Mouse (Mus musculus) kidney, embryonic 14.5 days (tissue): ENCODE data around the gene Mrpl27. TPM values are rescaled to one million over a fixed set of nuclear protein-coding genes. Genes with fewer than 3 reads are reported as not detected.
A peak's percentile ranks its signal among the peaks of the same experiment; 100 is the strongest.

Experiments used
- ATAC-seq: fragments of 200-750 bp; cut with Nextera tagmentation; 2 replicates; pipeline ENCODE4 v1.8.0; 2017; ENCODE audit warnings: moderate number of reproducible peaks, mild to moderate bottlenecking, moderate TSS enrichment, moderate library complexity; ENCODE audit not compliant: low FRiP score, low TSS enrichment
- H3K27ac ChIP-seq: fragments of 300-500 bp; sonication (generic); 2 replicates; pipeline ENCODE4 v1.5.1; 2014; ENCODE audit warnings: low read depth, mild to moderate bottlenecking, low read length, moderate library complexity, mixed read lengths
- H3K27me3 ChIP-seq: fragments of 300-500 bp; sonication (generic); 2 replicates; pipeline ENCODE4 v1.6.1; 2014; ENCODE audit warnings: mild to moderate bottlenecking, low read length; ENCODE audit not compliant: control insufficient read depth, insufficient read depth
- H3K36me3 ChIP-seq: fragments of 300-500 bp; sonication (generic); 2 replicates; pipeline ENCODE4 v1.6.1; 2014; ENCODE audit warnings: low read length, mixed read lengths; ENCODE audit not compliant: control insufficient read depth, insufficient read depth
- H3K4me1 ChIP-seq: fragments of 300-500 bp; sonication (generic); 2 replicates; pipeline ENCODE4 v1.6.1; 2014; ENCODE audit warnings: low read length, mixed read lengths; ENCODE audit not compliant: control insufficient read depth, insufficient read depth
- H3K4me2 ChIP-seq: fragments of 300-500 bp; sonication (generic); replicated peaks from 2 replicates; pipeline ENCODE4 v1.6.1; 2014; ENCODE audit warnings: low read depth, mild to moderate bottlenecking, low read length
- H3K4me3 ChIP-seq: fragments of 300-500 bp; sonication (generic); 2 replicates; pipeline ENCODE4 v1.5.1; 2014; ENCODE audit warnings: mild to moderate bottlenecking, low read length
- H3K9ac ChIP-seq: fragments of 300-500 bp; sonication (generic); 2 replicates; pipeline ENCODE4 v1.6.1; 2014; ENCODE audit warnings: low read depth, mild to moderate bottlenecking, low read length, moderate library complexity
- H3K9me3 ChIP-seq: fragments of 300-500 bp; sonication (generic); 2 replicates; pipeline ENCODE4 v1.6.1; 2016; ENCODE audit warnings: low read length; ENCODE audit not compliant: control insufficient read depth
- WGBS: fragments of 180-500 bp; shearing (Covaris S2); extraction: QIAGEN DNeasy Blood & Tissue Kit; methylation state at CpG from one replicate; pipeline ENCODE4 v1.1.7; 2014; 5-methylcytosine and 5-hydroxymethylcytosine counted together
- polyA plus RNA-seq: library from polyadenylated mRNA; unstranded; fragments of >200 nt; fragmentation: Nextera tagmentation; extraction: Ambion mirVana; gene quantifications from 2 replicates; pipeline ENCODE4 v1.2.1, GENCODE M21; 2014

Mrpl27 gene
- polyA plus RNA-seq, 1 experiment from 2014 or later = 154 TPM

DNA sequence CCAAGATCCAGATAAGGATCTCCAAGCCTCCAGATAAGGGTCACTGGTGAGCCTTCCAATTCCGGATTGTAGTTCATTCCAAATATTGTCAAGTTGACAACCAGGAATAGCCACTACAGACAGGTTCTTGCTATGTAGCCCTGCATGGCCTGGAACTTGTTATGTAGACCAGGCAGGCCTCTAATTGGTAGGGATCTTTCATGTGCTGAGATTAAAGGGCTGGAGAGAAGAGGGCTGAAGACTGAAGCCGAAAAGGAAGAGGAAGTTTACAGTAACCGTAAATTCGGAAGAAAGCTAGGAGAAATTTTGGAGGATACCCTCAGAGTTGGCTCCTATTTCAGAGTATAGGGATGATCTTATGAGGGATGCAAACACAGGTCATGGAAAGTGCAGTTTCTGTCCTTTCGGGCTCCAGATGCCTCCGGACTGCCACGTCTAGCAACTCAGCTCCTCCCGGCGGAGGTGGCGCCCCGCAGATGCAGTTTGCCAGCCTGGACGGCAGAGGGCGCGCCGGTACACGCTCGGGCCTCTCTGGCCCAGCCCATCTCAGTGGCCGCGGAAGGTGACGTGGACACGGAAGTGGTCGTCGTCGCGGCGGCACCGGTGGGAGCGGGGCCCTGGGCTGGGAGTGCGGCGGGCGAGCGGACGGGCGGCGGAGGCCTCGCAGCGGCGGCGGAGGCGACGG, 24.2 kb upstream of the Mrpl27 start, which contains the start of gene Lrrc59:
TSS of gene Lrrc59 (plus strand) at position 569 of the 685 bp plus-strand sequence.
- peaks cover 8% of the 10 kb centered on the region for H3K4me1 ChIP-seq
- peaks cover 27% of the 10 kb centered on the region for H3K36me3 ChIP-seq
- peak within 1 kb of the TSS; percentile 73 for H3K4me2 ChIP-seq
- peak; percentile 99 for ATAC-seq
- H3K4me3 ChIP-seq = peak within 1 kb of the TSS; percentile 84
- peak within 1 kb of the TSS; percentile 85 for H3K9ac ChIP-seq
- no peaks in the 10 kb centered on the region for H3K9me3 ChIP-seq
- no peaks in the 10 kb centered on the region for H3K27me3 ChIP-seq
- H3K27ac ChIP-seq = peak within 1 kb of the TSS; percentile 45; the same call in 1 of the 2 replicates
- 6% methylated on average over 41 of the region's 41 CpGs for WGBS

DNA sequence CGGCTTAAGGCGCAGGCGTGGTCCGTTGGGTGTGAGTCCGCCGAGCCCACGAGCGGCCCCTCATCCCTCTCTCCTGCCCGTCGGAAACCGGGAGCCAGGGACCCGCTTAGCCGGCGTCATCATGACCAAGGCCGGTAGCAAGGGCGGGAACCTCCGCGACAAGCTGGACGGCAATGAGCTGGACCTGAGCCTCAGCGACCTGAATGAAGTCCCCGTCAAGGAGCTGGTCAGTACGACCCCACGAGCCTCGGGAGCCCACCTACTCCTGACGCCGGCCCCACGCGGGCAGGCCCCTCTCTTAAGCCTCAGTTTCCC, 23.7 kb upstream of the Mrpl27 start:
- Histone ChIP-seq H3K9ac (peak overlapping the region; percentile 85), H3K4me1 (peaks cover 8% of the 10 kb centered on the region), H3K27ac (peak overlapping the region; percentile 45; the same call in 1 of the 2 replicates), H3K27me3 (no peaks in the 10 kb centered on the region), H3K9me3 (no peaks in the 10 kb centered on the region), H3K4me2 (peak overlapping the region; percentile 73), H3K36me3 (peaks cover 32% of the 10 kb centered on the region), H3K4me3 (peak overlapping the region; percentile 84)
- WGBS = under 1% methylated on average over 28 of the region's 28 CpGs
- peak; percentile 83 for ATAC-seq

DNA sequence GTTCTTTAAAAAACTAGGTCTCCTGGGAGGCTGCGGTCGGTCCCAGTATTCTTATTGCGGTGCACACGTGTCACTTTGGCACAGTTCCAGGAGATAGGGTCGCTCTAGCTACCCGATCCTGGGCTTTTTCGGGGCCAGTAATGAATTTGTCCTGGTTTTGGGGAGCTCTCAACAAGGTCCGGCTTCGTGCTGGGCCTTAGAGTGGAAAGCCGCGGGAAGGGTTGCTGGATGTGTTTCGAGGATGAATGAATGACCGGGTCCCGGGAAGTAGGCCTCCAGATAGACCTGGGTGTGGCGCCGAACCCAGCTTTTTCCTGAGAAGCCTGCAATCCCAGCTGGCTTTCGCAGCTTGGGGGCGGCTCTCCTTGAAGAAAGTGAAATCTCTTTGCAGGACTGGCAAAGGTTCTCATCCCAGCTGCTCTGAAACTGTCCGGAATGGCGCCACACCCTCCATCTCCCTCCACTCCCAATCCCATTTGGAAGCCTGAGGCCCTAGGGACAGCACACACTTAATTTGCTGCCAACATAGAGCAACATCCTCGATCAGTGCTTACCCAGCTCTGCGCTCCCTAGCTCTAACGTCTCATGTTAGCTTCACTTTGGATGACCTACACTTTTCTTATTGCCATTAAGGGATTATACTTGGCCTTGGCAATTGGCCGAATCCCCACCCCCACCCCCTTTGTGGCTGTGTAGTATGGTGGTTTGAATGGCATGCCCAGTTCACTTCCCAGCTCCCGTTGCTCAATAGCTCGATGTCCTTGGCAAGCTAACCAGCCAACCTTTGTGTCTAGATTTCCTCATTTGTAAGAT, 23.2 kb upstream of the Mrpl27 start:
- Histone ChIP-seq H3K36me3 (peaks cover 38% of the 10 kb centered on the region), H3K27me3 (no peaks in the 10 kb centered on the region), H3K27ac (peak overlapping the region; percentile 45; the same call in 1 of the 2 replicates), H3K4me1 (peaks cover 8% of the 10 kb centered on the region), H3K9me3 (no peaks in the 10 kb centered on the region), H3K4me3 (peak overlapping the region; percentile 84), H3K4me2 (peak overlapping the region; percentile 73), H3K9ac (peak overlapping the region; percentile 85)
- WGBS = 14% methylated on average over 26 of the region's 26 CpGs
- ATAC-seq = peak; percentile 29; the same call in 1 of the 2 replicates

DNA sequence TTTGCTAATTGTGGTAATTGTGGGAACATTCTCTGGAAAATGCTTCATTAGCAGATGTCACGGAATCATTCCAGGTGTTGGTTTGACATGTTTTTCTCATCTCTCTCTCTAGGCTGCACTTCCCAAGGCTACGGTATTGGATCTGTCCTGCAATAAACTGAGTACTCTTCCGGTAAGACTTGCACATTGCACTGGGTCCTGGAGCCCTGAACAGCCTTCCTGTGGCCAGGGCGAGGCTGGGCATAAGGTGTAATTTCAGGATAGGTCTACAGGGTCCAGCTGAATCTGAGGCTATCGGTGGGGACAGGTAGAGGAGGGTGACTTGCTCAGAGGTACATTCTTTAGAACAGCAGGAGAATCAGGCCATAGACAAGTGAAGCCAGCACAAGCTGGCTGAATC, 21.6 kb upstream of the Mrpl27 start:
- peaks cover 8% of the 10 kb centered on the region for H3K4me1 ChIP-seq
- WGBS = 97% methylated on average over 5 of the region's 5 CpGs
- no peak overlapping the region for H3K4me2 ChIP-seq
- H3K36me3 ChIP-seq = peaks cover 54% of the 10 kb centered on the region
- H3K4me3 ChIP-seq = no peak overlapping the region
- ATAC-seq = no peak
- H3K27ac ChIP-seq = no peak overlapping the region
- no peaks in the 10 kb centered on the region for H3K27me3 ChIP-seq
- no peaks in the 10 kb centered on the region for H3K9me3 ChIP-seq
- no peak overlapping the region for H3K9ac ChIP-seq

DNA sequence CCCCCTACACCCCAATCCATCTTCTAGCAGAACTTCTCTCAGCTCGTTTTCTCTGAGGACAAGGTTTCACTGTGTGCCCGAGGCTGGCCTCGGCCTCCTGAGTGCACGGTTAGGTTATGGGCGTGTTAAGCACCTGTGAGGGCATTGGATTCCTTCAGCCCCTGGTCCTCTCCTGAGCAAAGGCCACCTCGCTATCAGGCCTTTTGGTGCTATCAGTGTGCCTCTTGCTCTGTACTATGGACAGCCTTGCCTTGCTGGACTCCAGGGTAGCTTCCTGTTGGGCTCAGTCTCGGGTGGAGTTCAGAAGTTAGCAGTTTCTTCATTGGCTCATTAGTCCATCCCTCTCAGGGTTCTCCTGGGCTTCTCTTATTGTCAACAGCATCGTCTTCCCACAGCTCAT, 20.6 kb upstream of the Mrpl27 start:
- no peaks in the 10 kb centered on the region for H3K9me3 ChIP-seq
- no peaks in the 10 kb centered on the region for H3K27me3 ChIP-seq
- H3K4me2 ChIP-seq = no peak overlapping the region
- peaks cover 64% of the 10 kb centered on the region for H3K36me3 ChIP-seq
- no peak overlapping the region for H3K27ac ChIP-seq
- no peak overlapping the region for H3K9ac ChIP-seq
- no peak for ATAC-seq
- H3K4me3 ChIP-seq = no peak overlapping the region
- WGBS = 91% methylated on average over 8 of the region's 8 CpGs
- H3K4me1 ChIP-seq = peaks cover 8% of the 10 kb centered on the region

DNA sequence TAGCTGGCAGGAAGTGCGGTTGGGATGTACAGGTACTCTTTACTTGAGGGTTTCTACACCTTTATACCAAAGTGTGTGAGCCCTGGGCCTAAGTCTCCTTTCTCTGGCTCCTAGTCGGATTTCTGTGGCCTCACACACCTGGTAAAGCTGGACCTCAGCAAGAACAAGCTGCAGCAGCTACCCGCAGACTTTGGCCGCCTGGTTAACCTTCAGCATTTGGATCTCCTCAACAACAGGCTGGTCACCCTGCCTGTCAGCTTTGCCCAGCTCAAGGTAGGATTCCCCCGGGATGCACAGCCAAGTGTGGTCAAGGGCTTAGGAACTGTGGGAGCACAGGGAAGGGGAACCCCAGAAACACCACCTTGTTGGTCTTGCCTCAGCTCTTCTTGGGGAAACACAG, 19.1 kb upstream of the Mrpl27 start:
- no peak overlapping the region for H3K4me2 ChIP-seq
- no peak overlapping the region for H3K4me3 ChIP-seq
- H3K27ac ChIP-seq = no peak overlapping the region
- ATAC-seq = no peak
- no peak overlapping the region for H3K9ac ChIP-seq
- 89% methylated on average over 5 of the region's 5 CpGs for WGBS
- peaks cover 78% of the 10 kb centered on the region for H3K36me3 ChIP-seq
- H3K27me3 ChIP-seq = no peaks in the 10 kb centered on the region
- peaks cover 8% of the 10 kb centered on the region for H3K4me1 ChIP-seq
- H3K9me3 ChIP-seq = no peaks in the 10 kb centered on the region

DNA sequence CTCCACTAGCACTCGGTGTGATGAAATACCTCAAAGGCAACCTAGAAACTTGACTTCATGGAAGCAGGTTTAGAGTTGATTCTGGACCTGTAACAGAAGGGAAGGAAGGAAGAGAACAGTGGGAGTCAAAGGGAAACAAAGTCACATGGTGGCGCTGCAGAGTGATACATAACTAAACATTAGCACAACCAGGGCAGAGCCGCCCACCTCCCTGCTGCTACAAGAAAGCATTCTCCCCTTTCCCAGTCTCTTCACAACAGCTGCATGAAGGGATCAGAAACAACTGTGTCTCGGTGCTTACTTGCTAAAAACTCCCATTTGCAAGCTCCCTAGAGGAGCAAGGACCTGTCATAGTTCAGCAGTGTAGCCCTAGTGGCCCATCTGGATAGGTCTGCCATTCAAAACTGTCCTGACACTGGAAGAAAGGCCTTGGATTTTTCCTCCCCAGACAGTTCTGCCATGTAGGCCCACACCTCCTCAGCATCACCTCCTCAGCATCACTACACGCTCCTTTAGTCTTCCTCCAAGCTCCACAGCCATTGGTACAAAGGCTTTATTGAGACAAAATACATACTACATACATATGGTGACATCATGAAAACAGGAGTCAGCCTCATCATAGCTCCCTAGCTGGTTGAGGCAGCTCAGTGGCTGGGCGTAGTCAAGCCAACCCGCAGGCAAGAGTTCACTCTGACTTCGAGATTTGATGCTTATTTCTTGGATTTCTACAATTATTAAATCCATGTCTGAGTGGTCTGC, 8.9 kb upstream of the Mrpl27 start:
- no peak overlapping the region for H3K27ac ChIP-seq
- H3K27me3 ChIP-seq = no peaks in the 10 kb centered on the region
- H3K9ac ChIP-seq = no peak overlapping the region
- no peak overlapping the region for H3K4me2 ChIP-seq
- ATAC-seq = no peak
- 88% methylated on average over 8 of the region's 8 CpGs for WGBS
- no peaks in the 10 kb centered on the region for H3K4me1 ChIP-seq
- peaks cover 80% of the 10 kb centered on the region for H3K36me3 ChIP-seq
- H3K9me3 ChIP-seq = no peaks in the 10 kb centered on the region
- H3K4me3 ChIP-seq = no peak overlapping the region

DNA sequence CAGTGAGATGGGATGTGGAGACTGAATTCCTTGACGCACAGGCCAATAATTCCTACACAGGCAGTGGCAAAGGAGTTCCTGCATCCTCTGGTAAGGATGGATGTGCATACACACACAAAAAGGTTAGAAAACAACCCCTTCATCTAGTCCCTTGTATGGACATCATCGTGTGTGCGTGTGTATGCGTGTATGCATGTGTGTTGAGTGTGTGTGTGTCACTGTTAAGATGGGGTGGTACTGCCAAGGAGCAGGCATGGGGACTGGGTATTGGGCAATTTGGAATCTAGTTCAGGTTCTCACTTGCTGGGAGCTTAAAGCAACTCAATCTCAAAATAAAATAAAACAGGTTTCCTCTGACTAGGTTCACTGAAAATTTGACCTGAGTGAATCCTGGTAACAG, 7.1 kb upstream of the Mrpl27 start:
- 97% methylated on average over 4 of the region's 4 CpGs for WGBS
- no peak for ATAC-seq
- no peak overlapping the region for H3K4me3 ChIP-seq
- peaks cover 76% of the 10 kb centered on the region for H3K36me3 ChIP-seq
- H3K9me3 ChIP-seq = no peaks in the 10 kb centered on the region
- H3K4me1 ChIP-seq = no peaks in the 10 kb centered on the region
- H3K27me3 ChIP-seq = no peaks in the 10 kb centered on the region
- no peak overlapping the region for H3K9ac ChIP-seq
- no peak overlapping the region for H3K27ac ChIP-seq
- H3K4me2 ChIP-seq = no peak overlapping the region
